Comparison of ENCODE assay signal across 8 mouse cellular contexts in genomic region chr6:140337897-140338749, GRCm38 (mm10).
A peak's percentile ranks its signal among the peaks of the same experiment; 100 is the strongest.
DNase-seq lines count a peak whose midpoint lies in the region; ATAC-seq lines count a peak whose summit lies in the region.

No protein-coding gene starts in this region.

- H3K4me2 ChIP-seq in limb, embryonic 13.5 days (replicated peaks): peak overlapping the region; percentile 34
- H3K4me2 ChIP-seq in stomach, embryonic 15.5 days: peak overlapping the region; percentile 17

- DNase-seq in frontal cortex, postnatal 10 days (ENCODE audit: low spot score in 2 of 2): no peak
- peak; percentile 31 for DNase-seq in brain, adult 2 months (ENCODE audit: low read depth, low spot score)
- no peak for DNase-seq in hindbrain, embryonic 10.5 days (ENCODE audit: low spot score)
- DNase-seq in layer of hippocampus, adult 8-10 months (ENCODE audit: low spot score in 2 of 2): no peak

- no peak overlapping the region for H3K9ac ChIP-seq in limb, embryonic 13.5 days
- no peak overlapping the region for H3K9ac ChIP-seq in stomach, embryonic 15.5 days

- no peaks in the 10 kb centered on the region for H3K27me3 ChIP-seq in hindbrain, embryonic 10.5 days (ENCODE audit: insufficient read depth, poor library complexity, severe bottlenecking)
- H3K27me3 ChIP-seq in limb, embryonic 13.5 days: no peaks in the 10 kb centered on the region
- no peaks in the 10 kb centered on the region for H3K27me3 ChIP-seq in stomach, embryonic 15.5 days (replicated peaks)

- ATAC-seq in frontal cortex, adult (ENCODE audit: low TSS enrichment): peak; percentile 64
- no peak for ATAC-seq in limb, embryonic 13.5 days (ENCODE audit: low FRiP score, low read depth)
- ATAC-seq in stomach, embryonic 15.5 days (ENCODE audit: insufficient read depth, low FRiP score, low read depth): no peak
- ATAC-seq in erythroblast, adult 5-6 weeks (replicated peaks; ENCODE audit: low FRiP score, poor library complexity, severe bottlenecking): no peak

- H3K9me3 ChIP-seq in hindbrain, embryonic 10.5 days: no peaks in the 10 kb centered on the region
- H3K9me3 ChIP-seq in limb, embryonic 13.5 days: no peaks in the 10 kb centered on the region
- no peaks in the 10 kb centered on the region for H3K9me3 ChIP-seq in stomach, embryonic 15.5 days

- 29% methylated on average over 19 of the region's 19 CpGs for WGBS in hindbrain, embryonic 10.5 days
- 50% methylated on average over 19 of the region's 19 CpGs for WGBS in limb, embryonic 13.5 days
- WGBS in stomach, embryonic 15.5 days: 55% methylated on average over 19 of the region's 19 CpGs

- H3K4me1 ChIP-seq in hindbrain, embryonic 10.5 days (replicated peaks): peaks cover 46% of the 10 kb centered on the region
- H3K4me1 ChIP-seq in limb, embryonic 13.5 days: peaks cover 30% of the 10 kb centered on the region
- peaks cover 9% of the 10 kb centered on the region; the same call in 1 of the 2 replicates for H3K4me1 ChIP-seq in stomach, embryonic 15.5 days

- no peaks in the 10 kb centered on the region for H3K36me3 ChIP-seq in hindbrain, embryonic 10.5 days
- H3K36me3 ChIP-seq in limb, embryonic 13.5 days: no peaks in the 10 kb centered on the region
- no peaks in the 10 kb centered on the region for H3K36me3 ChIP-seq in stomach, embryonic 15.5 days

- peak overlapping the region; percentile 88 for H3K27ac ChIP-seq in hindbrain, embryonic 10.5 days
- peak overlapping the region; percentile 44; the same call in 1 of the 2 replicates for H3K27ac ChIP-seq in limb, embryonic 13.5 days
- peak overlapping the region; percentile 86; the same call in 1 of the 2 replicates for H3K27ac ChIP-seq in stomach, embryonic 15.5 days

- peak overlapping the region; percentile 36 for H3K4me3 ChIP-seq in hindbrain, embryonic 10.5 days
- H3K4me3 ChIP-seq in limb, embryonic 13.5 days: no peak overlapping the region
- H3K4me3 ChIP-seq in stomach, embryonic 15.5 days (replicated peaks): no peak overlapping the region
